Mouse (Mus musculus): Measurements from ENCODE around the gene Ythdf1. TPM values are rescaled to one million over a fixed set of nuclear protein-coding genes. Genes with fewer than 3 reads are reported as not detected.

Gene Ythdf1
- polyA plus RNA-seq, 1 experiment: 85.1 TPM

GRCm38 (mm10) chr2:180885270-180885669 is 35.5 kb downstream of the Ythdf1 start:
- Histone ChIP-seq H3K4me1 (ENCODE audit: control insufficient read depth, insufficient read depth, low read length) (no peaks in the 10 kb centered on the region), H3K4me3 (ENCODE audit: insufficient read depth, low read length) (no peak overlapping the region), H3K27ac (ENCODE audit: insufficient read depth, low read length) (no peak overlapping the region)
- TF ChIP-seq CTCF (IDR thresholded peaks at IDR 0.05; ENCODE audit: borderline replicate concordance, insufficient read depth, low read length) (no peak), POLR2A (IDR thresholded peaks at IDR 0.05; ENCODE audit: low read depth, low read length) (no peak)

GRCm38 (mm10) chr2:180881281-180881680 is 39.5 kb downstream of the Ythdf1 start:
- no peaks in the 10 kb centered on the region for H3K4me1 ChIP-seq (ENCODE audit: control insufficient read depth, insufficient read depth, low read length)
- H3K27ac ChIP-seq (ENCODE audit: insufficient read depth, low read length): no peak overlapping the region
- no peak overlapping the region for H3K4me3 ChIP-seq (ENCODE audit: insufficient read depth, low read length)
- TF ChIP-seq POLR2A (IDR thresholded peaks at IDR 0.05; ENCODE audit: low read depth, low read length): no peak
- TF ChIP-seq CTCF (IDR thresholded peaks at IDR 0.05; ENCODE audit: borderline replicate concordance, insufficient read depth, low read length): no peak

GRCm38 (mm10) chr2:180879365-180880067 is 41.2 kb downstream of the Ythdf1 start:
- Histone ChIP-seq H3K4me3 (ENCODE audit: insufficient read depth, low read length) (no peak overlapping the region), H3K27ac (ENCODE audit: insufficient read depth, low read length) (no peak overlapping the region), H3K4me1 (ENCODE audit: control insufficient read depth, insufficient read depth, low read length) (no peaks in the 10 kb centered on the region)
- TF ChIP-seq CTCF (IDR thresholded peaks at IDR 0.05; ENCODE audit: borderline replicate concordance, insufficient read depth, low read length): no peak
- TF ChIP-seq POLR2A (IDR thresholded peaks at IDR 0.05; ENCODE audit: low read depth, low read length): no peak

GRCm38 (mm10) chr2:180870006-180870405 is 50.7 kb downstream of the Ythdf1 start:
- Histone ChIP-seq H3K4me3 (ENCODE audit: insufficient read depth, low read length) (no peak overlapping the region), H3K27ac (ENCODE audit: insufficient read depth, low read length) (no peak overlapping the region), H3K4me1 (ENCODE audit: control insufficient read depth, insufficient read depth, low read length) (no peaks in the 10 kb centered on the region)
- TF ChIP-seq CTCF (IDR thresholded peaks at IDR 0.05; ENCODE audit: borderline replicate concordance, insufficient read depth, low read length) (no peak), POLR2A (IDR thresholded peaks at IDR 0.05; ENCODE audit: low read depth, low read length) (no peak)

- no peaks in the 10 kb centered on the region for H3K4me1 ChIP-seq (ENCODE audit: control insufficient read depth, insufficient read depth, low read length)
- TF ChIP-seq CTCF (IDR thresholded peaks at IDR 0.05; ENCODE audit: borderline replicate concordance, insufficient read depth, low read length): no peak
- no peak for TF ChIP-seq POLR2A (IDR thresholded peaks at IDR 0.05; ENCODE audit: low read depth, low read length)
- no peak overlapping the region for H3K4me3 ChIP-seq (ENCODE audit: insufficient read depth, low read length)
- H3K27ac ChIP-seq (ENCODE audit: insufficient read depth, low read length): no peak overlapping the region
Measured at GRCm38 (mm10) chr2:180861561-180861960, 59.2 kb downstream of the Ythdf1 start.

DNA sequence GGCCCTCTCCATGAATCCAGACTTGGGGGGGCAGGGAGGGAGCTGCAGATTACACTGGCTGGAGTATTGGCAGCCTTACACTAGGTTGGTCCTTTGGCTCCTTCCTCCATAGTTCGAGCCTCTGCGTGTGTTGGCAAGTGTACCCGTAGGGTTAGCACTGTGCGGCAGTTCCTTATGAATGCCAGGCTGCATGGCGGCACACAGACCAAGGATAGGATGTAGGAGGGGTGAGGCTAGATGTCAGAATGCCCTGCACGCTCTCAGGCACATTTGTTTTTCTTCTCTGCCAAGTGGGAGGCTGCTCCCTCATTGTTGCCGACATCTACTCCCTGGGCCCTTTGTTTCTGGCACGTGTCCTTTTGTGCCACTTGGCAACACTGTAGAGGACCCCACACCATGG is 63.6 kb downstream of the Ythdf1 start:
- Histone ChIP-seq H3K4me1 (ENCODE audit: control insufficient read depth, insufficient read depth, low read length) (no peaks in the 10 kb centered on the region), H3K27ac (ENCODE audit: insufficient read depth, low read length) (no peak overlapping the region), H3K4me3 (ENCODE audit: insufficient read depth, low read length) (no peak overlapping the region)
- TF ChIP-seq CTCF (IDR thresholded peaks at IDR 0.05; ENCODE audit: borderline replicate concordance, insufficient read depth, low read length): no peak
- TF ChIP-seq POLR2A (IDR thresholded peaks at IDR 0.05; ENCODE audit: low read depth, low read length): no peak

DNA sequence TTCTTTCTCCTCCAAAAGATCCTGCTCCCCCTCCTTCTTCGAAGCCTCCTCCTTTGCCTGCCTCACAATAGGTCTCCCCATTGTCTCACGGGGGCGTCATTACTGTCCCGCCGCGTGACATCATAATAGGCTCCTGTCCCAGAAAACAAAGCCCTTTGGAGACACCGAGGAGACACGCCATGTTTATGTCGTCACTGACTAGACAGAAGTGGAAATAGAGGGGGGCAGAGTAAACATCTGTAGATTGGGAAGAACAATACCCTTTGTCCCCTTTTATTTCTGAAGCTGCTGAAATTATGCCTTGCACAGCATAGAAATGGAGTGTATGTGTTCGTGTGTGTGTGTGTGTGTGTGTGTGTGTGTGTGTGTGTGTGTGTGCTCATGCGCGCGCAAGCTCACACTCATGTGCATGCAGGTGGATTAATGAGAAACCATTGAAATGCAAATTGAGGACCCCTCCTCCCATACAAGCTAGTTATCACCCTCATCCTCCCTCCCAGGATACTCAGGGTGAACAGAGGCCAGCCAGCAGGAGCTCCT is 65.7 kb downstream of the Ythdf1 start:
- no peak for TF ChIP-seq CTCF (IDR thresholded peaks at IDR 0.05; ENCODE audit: borderline replicate concordance, insufficient read depth, low read length)
- TF ChIP-seq POLR2A (IDR thresholded peaks at IDR 0.05; ENCODE audit: low read depth, low read length): no peak
- no peaks in the 10 kb centered on the region for H3K4me1 ChIP-seq (ENCODE audit: control insufficient read depth, insufficient read depth, low read length)
- no peak overlapping the region for H3K4me3 ChIP-seq (ENCODE audit: insufficient read depth, low read length)
- H3K27ac ChIP-seq (ENCODE audit: insufficient read depth, low read length): no peak overlapping the region

Other genes with a start within 250 kb of the Ythdf1 start
- 29.3 and 31.3 TPM in 2 replicates for gene Dido1, start 210.9 kb downstream of the Ythdf1 start, polyA plus RNA-seq (2011; ENCODE audit: insufficient read length, low read depth, missing spikeins)
- gene Gid8, start 210.8 kb downstream of the Ythdf1 start, polyA plus RNA-seq (2011; ENCODE audit: insufficient read length, low read depth, missing spikeins): 58.0 and 71.8 TPM in 2 replicates
- gene Slc17a9, start 195.7 kb downstream of the Ythdf1 start, polyA plus RNA-seq (2011; ENCODE audit: insufficient read length, low read depth, missing spikeins): 1.5 and 2.9 TPM in 2 replicates
- gene Bhlhe23, start 144.0 kb downstream of the Ythdf1 start, polyA plus RNA-seq (2011; ENCODE audit: insufficient read length, low read depth, missing spikeins): not detected in 2 replicates
- gene Birc7, start 8.1 kb upstream of the Ythdf1 start, polyA plus RNA-seq (2011; ENCODE audit: insufficient read length, low read depth, missing spikeins): not detected in 2 replicates
- 1.5 and 3.1 TPM in 2 replicates for gene Nkain4, start 33.8 kb upstream of the Ythdf1 start, polyA plus RNA-seq (2011; ENCODE audit: insufficient read length, low read depth, missing spikeins)
- 88.3 and 96.5 TPM in 2 replicates for gene Arfgap1, start 46.3 kb upstream of the Ythdf1 start, polyA plus RNA-seq (2011; ENCODE audit: insufficient read length, low read depth, missing spikeins)
- gene Col20a1, start 65.6 kb upstream of the Ythdf1 start, polyA plus RNA-seq (2011; ENCODE audit: insufficient read length, low read depth, missing spikeins): 0.23 and 0.40 TPM in 2 replicates
- gene Chrna4, start 122.6 kb upstream of the Ythdf1 start, polyA plus RNA-seq (2011; ENCODE audit: insufficient read length, low read depth, missing spikeins): not detected in 2 replicates
- not detected in 2 replicates for gene Kcnq2, start 214.4 kb upstream of the Ythdf1 start, polyA plus RNA-seq (2011; ENCODE audit: insufficient read length, low read depth, missing spikeins)
- gene Eef1a2, start 236.1 kb upstream of the Ythdf1 start, polyA plus RNA-seq (2011; ENCODE audit: insufficient read length, low read depth, missing spikeins): not detected in 2 replicates

Measured in embryonic fibroblast, embryonic 13.5 days (primary cell).